Mouse (Mus musculus) ovary, adult 2 months (tissue): ENCODE data around the gene Tm7sf2. TPM values are rescaled to one million over a fixed set of nuclear protein-coding genes. Genes with fewer than 3 reads are reported as not detected.

Experiments used
- polyA plus RNA-seq: library from polyadenylated mRNA; depleted of rRNA; stranded (reverse); fragments of >200 nt; gene quantifications from 2 replicates; pipeline ENCODE4 v1.2.3, GENCODE M21; 2012; rRNA removed

Gene Tm7sf2
- polyA plus RNA-seq: 64.3 and 73.1 TPM in 2 replicates

GRCm38 (mm10) chr19:6067724-6068415 lies at the start of gene Tm7sf2:
Tm7sf2 (minus strand) TSS chr19:6068373.

GRCm38 (mm10) chr19:6105586-6105985 lies 37.4 kb upstream of the Tm7sf2 start, which contains the start of gene Naaladl1:
Naaladl1 (plus strand) TSS chr19:6105782.

GRCm38 (mm10) chr19:6094119-6094518 lies 25.9 kb upstream of the Tm7sf2 start, which contains the start of gene AC131692.1:
AC131692.1 (plus strand) TSS chr19:6094419.

GRCm38 (mm10) chr19:6084478-6085248 lies 16.5 kb upstream of the Tm7sf2 start, which contains the start of the genes Zfpl1 and Cdca5:
Zfpl1 (minus strand) TSS chr19:6084956.
Cdca5 (plus strand) TSS chr19:6084983.

GRCm38 (mm10) chr19:6082156-6082555 lies 14.0 kb upstream of the Tm7sf2 start, which contains the start of gene Gm28374:
Gm28374 (minus strand) TSS chr19:6082256.

GRCm38 (mm10) chr19:6079983-6080480 lies 11.9 kb upstream of the Tm7sf2 start, which contains the start of gene Tmem262:
Tmem262 (plus strand) TSS chr19:6080033.

GRCm38 (mm10) chr19:6076564-6077393 lies 8.6 kb upstream of the Tm7sf2 start, which contains the start of gene Vps51:
Vps51 (minus strand) TSS chr19:6077231.

GRCm38 (mm10) chr19:6061021-6061533 lies 7.1 kb downstream of the Tm7sf2 start, which contains the start of gene Znhit2:
Znhit2 (plus strand) TSS chr19:6061192.

GRCm38 (mm10) chr19:6057313-6058096 lies 10.7 kb downstream of the Tm7sf2 start, which contains the start of the genes Mrpl49 and Fau:
Mrpl49 (minus strand) TSS chr19:6057785.
Fau (plus strand) TSS chr19:6057844.

GRCm38 (mm10) chr19:6046294-6047153 lies 21.6 kb downstream of the Tm7sf2 start, which contains the start of gene Syvn1:
Syvn1 (plus strand) TSS chr19:6046576.

GRCm38 (mm10) chr19:6015511-6016315 lies 52.5 kb downstream of the Tm7sf2 start, which contains the start of gene Capn1:
Capn1 (minus strand) TSS chr19:6015897.

Other genes starting within 250 kb of the Tm7sf2 start
- gene Frmd8, start 193.1 kb downstream of the Tm7sf2 start, polyA plus RNA-seq: 28.5 and 32.7 TPM in 2 replicates
- 16.3 and 25.9 TPM in 2 replicates for gene Slc25a45, start 190.6 kb downstream of the Tm7sf2 start, polyA plus RNA-seq
- gene Tigd3, start 174.2 kb downstream of the Tm7sf2 start, polyA plus RNA-seq: 0.72 and 0.84 TPM in 2 replicates
- 104 and 124 TPM in 2 replicates for gene Dpf2, start 155.4 kb downstream of the Tm7sf2 start, polyA plus RNA-seq
- gene Cdc42ep2, start 143.6 kb downstream of the Tm7sf2 start, polyA plus RNA-seq: 8.6 and 9.2 TPM in 2 replicates
- gene Pola2, start 104.2 kb downstream of the Tm7sf2 start, polyA plus RNA-seq: 29.1 and 51.7 TPM in 2 replicates
- gene Slc22a20, start 82.2 kb downstream of the Tm7sf2 start, polyA plus RNA-seq: not detected in 2 replicates
- 43.3 and 43.5 TPM in 2 replicates for gene Capn1, start 52.5 kb downstream of the Tm7sf2 start, polyA plus RNA-seq
- 67.4 and 71.4 TPM in 2 replicates for gene Syvn1, start 21.8 kb downstream of the Tm7sf2 start, polyA plus RNA-seq
- gene Mrpl49, start 10.6 kb downstream of the Tm7sf2 start, polyA plus RNA-seq: 18.5 and 22.7 TPM in 2 replicates
- 2,067 and 2,719 TPM in 2 replicates for gene Fau, start 10.5 kb downstream of the Tm7sf2 start, polyA plus RNA-seq
- 98.8 and 129 TPM in 2 replicates for gene Znhit2, start 7.2 kb downstream of the Tm7sf2 start, polyA plus RNA-seq
- 102 and 114 TPM in 2 replicates for gene Vps51, start 8.9 kb upstream of the Tm7sf2 start, polyA plus RNA-seq
- not detected in 2 replicates for gene Tmem262, start 11.7 kb upstream of the Tm7sf2 start, polyA plus RNA-seq
- 0.52 and 0.77 TPM in 2 replicates for gene Gm28374, start 13.9 kb upstream of the Tm7sf2 start, polyA plus RNA-seq
- 107 and 147 TPM in 2 replicates for gene Zfpl1, start 16.6 kb upstream of the Tm7sf2 start, polyA plus RNA-seq
- gene Cdca5, start 16.6 kb upstream of the Tm7sf2 start, polyA plus RNA-seq: 5.0 and 7.6 TPM in 2 replicates
- gene AC131692.1, start 26.0 kb upstream of the Tm7sf2 start, polyA plus RNA-seq: not detected in 2 replicates
- gene Naaladl1, start 37.4 kb upstream of the Tm7sf2 start, polyA plus RNA-seq: 0.57 and 0.89 TPM in 2 replicates
- 95.3 and 147 TPM in 2 replicates for gene Sac3d1, start 50.3 kb upstream of the Tm7sf2 start, polyA plus RNA-seq
- gene Snx15, start 59.9 kb upstream of the Tm7sf2 start, polyA plus RNA-seq: 30.1 and 33.9 TPM in 2 replicates
- gene Batf2, start 72.6 kb upstream of the Tm7sf2 start, polyA plus RNA-seq: 5.3 and 8.6 TPM in 2 replicates
- gene Arl2, start 73.2 kb upstream of the Tm7sf2 start, polyA plus RNA-seq: 157 and 174 TPM in 2 replicates
- 0.44 and 0.75 TPM in 2 replicates for gene Majin, start 116.0 kb upstream of the Tm7sf2 start, polyA plus RNA-seq
- 58.5 and 77.5 TPM in 2 replicates for gene Gpha2, start 158.0 kb upstream of the Tm7sf2 start, polyA plus RNA-seq
- 108 and 236 TPM in 2 replicates for gene Ppp2r5b, start 167.5 kb upstream of the Tm7sf2 start, polyA plus RNA-seq
- 59.3 and 62.5 TPM in 2 replicates for gene Atg2a, start 173.3 kb upstream of the Tm7sf2 start, polyA plus RNA-seq
- gene Ehd1, start 208.4 kb upstream of the Tm7sf2 start, polyA plus RNA-seq: 255 and 442 TPM in 2 replicates
- gene Cdc42bpg, start 238.1 kb upstream of the Tm7sf2 start, polyA plus RNA-seq: 22.0 and 23.7 TPM in 2 replicates